Mouse (Mus musculus) midbrain, postnatal 0 days (tissue): ENCODE results near the gene Arl2bp. TPM values are rescaled to one million over a fixed set of nuclear protein-coding genes. Genes with fewer than 3 reads are reported as not detected.

Experiments
- ATAC-seq: fragments of 200-750 bp; cut with Nextera tagmentation; 2 replicates; pipeline ENCODE4 v1.8.0; 2017; ENCODE audit warnings: moderate number of reproducible peaks, mild to moderate bottlenecking, moderate TSS enrichment, moderate library complexity; ENCODE audit not compliant: low FRiP score
- DNase-seq: peaks from one replicate; pipeline ENCODE4 v3.0.0-alpha.2; 2015; ENCODE audit warnings: low spot score
- H3K27ac ChIP-seq: fragments of 300-500 bp; sonication (generic); 2 replicates; pipeline ENCODE4 v1.5.1; 2014; ENCODE audit warnings: low read depth, mild to moderate bottlenecking, low read length, mixed read lengths
- H3K27me3 ChIP-seq: fragments of 300-500 bp; sonication (generic); 2 replicates; pipeline ENCODE4 v1.6.1; 2014; ENCODE audit warnings: low read length, control low read depth, mixed read lengths; ENCODE audit not compliant: insufficient read depth
- H3K36me3 ChIP-seq: fragments of 300-500 bp; sonication (generic); 2 replicates; pipeline ENCODE4 v1.6.1; 2014; ENCODE audit warnings: low read length, control low read depth, mixed read lengths; ENCODE audit not compliant: insufficient read depth
- H3K4me1 ChIP-seq: fragments of 300-500 bp; sonication (generic); 2 replicates; pipeline ENCODE4 v1.6.1; 2014; ENCODE audit warnings: mild to moderate bottlenecking, control low read depth, antibody characterized with exemption, low read length, mixed read lengths; ENCODE audit not compliant: insufficient read depth
- H3K4me2 ChIP-seq: fragments of 300-500 bp; sonication (generic); 2 replicates; pipeline ENCODE4 v1.6.1; 2014; ENCODE audit warnings: low read depth, mild to moderate bottlenecking, low read length, mixed read lengths; ENCODE audit not compliant: poor library complexity, severe bottlenecking
- H3K4me3 ChIP-seq: fragments of 300-500 bp; sonication (generic); 2 replicates; pipeline ENCODE4 v1.5.1; 2014; ENCODE audit warnings: low read depth, mild to moderate bottlenecking, low read length, moderate library complexity
- H3K9ac ChIP-seq: fragments of 300-500 bp; sonication (generic); replicated peaks from 2 replicates; pipeline ENCODE4 v1.6.1; 2014; ENCODE audit warnings: mild to moderate bottlenecking, low read length, moderate library complexity, mixed read lengths; ENCODE audit not compliant: poor library complexity, severe bottlenecking
- H3K9me3 ChIP-seq: fragments of 300-500 bp; sonication (generic); 2 replicates; pipeline ENCODE4 v1.6.1; 2016; ENCODE audit warnings: low read length, control low read depth
- CTCF ChIP-seq: IDR thresholded peaks from 2 replicates; pipeline ENCODE4 v1.5.1; 2016; ENCODE audit warnings: antibody characterized with exemption, mild to moderate bottlenecking
- WGBS: fragments of 180-500 bp; shearing (Covaris S2); extraction: QIAGEN DNeasy Blood & Tissue Kit; methylation state at CpG from one replicate; pipeline ENCODE4 v1.1.7; 2014; 5-methylcytosine and 5-hydroxymethylcytosine counted together
- polyA plus RNA-seq: library from polyadenylated mRNA; unstranded; fragments of >200 nt; fragmentation: Nextera tagmentation; extraction: Ambion mirVana; gene quantifications from 2 replicates; pipeline ENCODE4 v1.2.1, GENCODE M21; 2015
- total RNA-seq: library from RNA; depleted of rRNA; stranded (reverse); fragments of >200 nt; gene quantifications from 2 replicates; pipeline ENCODE4 v1.2.3, GENCODE M21; 2014

The Arl2bp gene
- total and polyA plus RNA-seq, 2 experiments from 2014 or later = 187 to 246 TPM

DNA sequence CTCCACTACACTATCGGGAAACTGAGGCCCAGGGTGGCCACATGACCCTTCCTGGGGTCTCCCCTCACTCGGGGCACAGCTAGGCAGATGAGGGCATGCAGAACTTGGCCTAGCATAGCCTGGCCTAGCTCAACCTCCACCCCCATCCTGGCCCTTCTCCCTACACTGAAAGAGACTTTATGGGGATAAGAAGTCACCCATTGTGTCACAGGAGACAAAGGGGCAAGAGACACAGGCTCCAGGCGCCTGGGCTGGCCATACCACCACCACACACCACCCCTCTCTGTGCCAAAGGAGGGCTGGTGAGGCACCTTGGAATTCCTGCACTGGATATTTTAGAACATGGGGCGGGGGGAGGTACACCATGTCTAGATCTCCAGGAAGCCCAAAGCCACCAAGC lies 17.9 kb downstream of the Arl2bp start:
- no peaks in the 10 kb centered on the region for H3K9me3 ChIP-seq
- H3K4me2 ChIP-seq = no peak overlapping the region
- no peak overlapping the region for H3K27ac ChIP-seq
- WGBS = 66% methylated on average over 4 of the region's 4 CpGs
- H3K4me1 ChIP-seq = no peaks in the 10 kb centered on the region
- TF ChIP-seq CTCF = no peak
- H3K36me3 ChIP-seq = no peaks in the 10 kb centered on the region
- no peak overlapping the region for H3K9ac ChIP-seq
- ATAC-seq (no peak), DNase-seq (no peak)
- H3K27me3 ChIP-seq = no peaks in the 10 kb centered on the region
- H3K4me3 ChIP-seq = no peak overlapping the region

DNA sequence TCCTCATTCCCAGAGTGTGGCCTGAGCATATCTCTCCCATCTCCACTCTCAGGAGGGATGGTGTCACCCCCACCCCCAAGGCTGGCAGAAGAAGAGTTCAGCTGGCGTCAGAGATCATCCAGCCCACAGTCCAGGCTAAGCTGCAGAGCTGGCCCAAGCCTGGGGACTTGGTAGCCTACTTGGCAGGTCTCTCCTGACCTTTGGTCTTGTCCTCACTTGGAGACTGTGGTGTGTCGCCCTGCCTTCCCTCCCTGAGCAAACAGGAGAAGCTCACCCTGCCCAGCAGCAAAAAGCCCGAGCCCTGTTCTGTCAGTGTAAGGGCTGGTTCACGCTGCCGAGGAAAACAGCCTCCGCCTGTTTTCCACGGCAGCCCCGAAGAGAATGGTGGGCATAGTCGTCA lies 19.6 kb downstream of the Arl2bp start:
- Histone ChIP-seq H3K27ac (no peak overlapping the region), H3K4me3 (no peak overlapping the region), H3K9ac (no peak overlapping the region), H3K4me2 (no peak overlapping the region), H3K4me1 (no peaks in the 10 kb centered on the region), H3K36me3 (no peaks in the 10 kb centered on the region), H3K27me3 (no peaks in the 10 kb centered on the region), H3K9me3 (no peaks in the 10 kb centered on the region)
- WGBS = 74% methylated on average over 9 of the region's 9 CpGs
- no peak for TF ChIP-seq CTCF
- ATAC-seq = no peak
- DNase-seq = no peak

DNA sequence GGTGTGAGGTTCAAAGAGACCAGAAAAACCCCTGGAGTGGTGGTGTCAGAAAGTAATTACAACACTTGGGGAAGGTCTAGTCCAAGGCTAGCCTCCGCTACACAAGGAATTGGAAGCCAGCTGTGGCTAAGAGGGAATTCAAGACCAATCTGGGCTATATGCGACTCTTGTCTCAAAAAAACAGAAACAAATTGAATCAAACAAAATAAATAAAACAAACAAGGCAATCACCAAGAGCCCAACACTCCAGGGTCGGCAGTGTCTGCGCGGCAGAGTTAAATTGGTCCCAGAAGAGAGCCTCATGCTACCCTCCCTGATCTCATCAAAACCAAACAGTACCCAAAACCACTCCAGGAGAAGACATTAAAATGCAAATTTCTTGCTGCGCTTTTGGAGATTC lies 28.3 kb downstream of the Arl2bp start:
- peaks cover 36% of the 10 kb centered on the region for H3K27me3 ChIP-seq
- H3K9me3 ChIP-seq = no peaks in the 10 kb centered on the region
- H3K4me1 ChIP-seq = no peaks in the 10 kb centered on the region
- H3K36me3 ChIP-seq = no peaks in the 10 kb centered on the region
- H3K9ac ChIP-seq = no peak overlapping the region
- TF ChIP-seq CTCF = no peak
- ATAC-seq (no peak), DNase-seq (no peak)
- H3K4me3 ChIP-seq = no peak overlapping the region
- H3K4me2 ChIP-seq = peak overlapping the region; percentile 64
- 6% methylated on average over 6 of the region's 6 CpGs for WGBS
- no peak overlapping the region for H3K27ac ChIP-seq

DNA sequence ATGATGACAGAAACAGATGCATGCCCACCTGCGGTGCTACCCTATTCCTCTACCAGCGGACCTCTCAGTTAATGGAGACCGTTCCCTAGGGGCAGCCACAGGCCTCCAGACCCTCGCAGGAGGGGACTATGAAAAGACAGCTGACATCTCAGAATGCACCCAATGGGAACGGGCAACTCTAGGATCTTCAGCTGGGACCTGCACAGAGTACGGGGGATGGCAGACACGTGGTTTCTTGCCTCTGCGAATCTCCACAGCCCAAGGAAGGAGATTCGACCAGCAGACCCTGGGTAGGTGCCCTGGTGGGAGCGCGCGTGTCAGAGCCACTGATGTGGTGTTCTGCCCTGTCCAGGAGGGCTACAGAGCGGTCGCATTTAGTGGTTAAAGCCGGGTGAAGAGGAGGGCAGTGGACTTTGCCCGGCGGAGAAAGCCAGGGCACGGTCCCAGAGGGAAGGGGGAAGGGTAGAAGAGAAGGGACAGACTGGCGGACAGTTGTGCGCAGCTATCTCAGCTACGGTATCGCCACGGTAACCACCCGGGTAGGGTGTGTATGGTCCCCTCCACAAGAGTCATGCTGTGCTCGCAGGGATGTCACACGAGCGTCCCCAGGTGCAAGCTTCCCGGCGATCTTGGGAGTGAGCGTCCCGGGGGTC lies 29.1 kb downstream of the Arl2bp start:
- Histone ChIP-seq H3K4me3 (peak overlapping the region; percentile 45), H3K9me3 (no peaks in the 10 kb centered on the region), H3K4me1 (no peaks in the 10 kb centered on the region), H3K27ac (no peak overlapping the region), H3K9ac (peak overlapping the region; percentile 46), H3K4me2 (peak overlapping the region; percentile 64), H3K27me3 (peaks cover 36% of the 10 kb centered on the region), H3K36me3 (no peaks in the 10 kb centered on the region)
- no peak for TF ChIP-seq CTCF
- DNase-seq (no peak), ATAC-seq (peak; percentile 52)
- under 1% methylated on average over 30 of the region's 31 CpGs for WGBS

DNA sequence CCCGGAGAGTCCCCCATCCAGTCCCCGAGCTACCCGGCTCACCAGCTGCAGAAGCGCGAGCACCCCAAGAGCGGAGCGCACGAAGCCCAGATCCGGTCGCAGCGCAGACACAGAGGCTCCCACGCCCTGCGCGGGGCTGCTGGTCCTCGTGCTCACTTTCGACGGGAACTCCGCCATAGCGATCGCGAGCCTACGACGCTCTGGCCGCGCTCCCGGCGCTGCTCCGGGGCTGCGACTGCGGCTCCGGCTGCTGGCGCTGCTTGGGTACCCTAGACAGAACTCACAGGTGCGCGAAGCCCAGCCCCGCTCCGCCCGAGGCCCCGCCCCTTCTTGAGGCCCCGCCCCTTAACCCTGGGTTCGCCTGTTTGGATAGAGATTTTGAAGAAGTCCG lies 29.6 kb downstream of the Arl2bp start, which contains the start of gene Pllp:
Gene Pllp (minus strand): TSS at position 285 of the 391 bp plus-strand sequence.
- Histone ChIP-seq H3K9ac (peak within 1 kb of the TSS; percentile 46), H3K27me3 (peaks cover 36% of the 10 kb centered on the region), H3K4me1 (no peaks in the 10 kb centered on the region), H3K9me3 (no peaks in the 10 kb centered on the region), H3K4me2 (peak within 1 kb of the TSS; percentile 64), H3K4me3 (peak within 1 kb of the TSS; percentile 45), H3K27ac (no peak within 1 kb of the TSS), H3K36me3 (no peaks in the 10 kb centered on the region)
- peak; percentile 45 for DNase-seq
- TF ChIP-seq CTCF = no peak
- ATAC-seq = peak; percentile 65
- under 1% methylated on average over 41 of the region's 41 CpGs for WGBS

DNA sequence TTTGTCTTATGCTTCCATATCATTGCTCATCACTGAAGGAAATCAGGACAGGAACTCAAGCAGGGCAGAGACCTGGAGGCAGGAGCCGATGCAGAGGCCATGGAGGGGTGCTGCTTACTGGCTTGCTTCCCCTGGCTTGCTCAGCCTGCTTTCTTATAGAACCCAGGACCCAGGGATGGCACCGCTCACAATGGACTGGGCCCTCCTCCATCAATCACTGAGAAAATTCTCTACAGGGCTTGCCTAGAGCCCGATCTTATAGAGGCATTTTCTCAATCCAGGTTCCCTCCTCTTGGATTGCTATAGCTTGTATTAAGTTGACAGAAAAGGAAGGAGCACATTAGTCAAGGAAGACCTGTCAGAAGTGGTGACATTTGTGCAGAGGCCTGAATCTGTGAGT lies 30.2 kb downstream of the Arl2bp start:
- no peak overlapping the region for H3K27ac ChIP-seq

More for the DNA sequence above, 30.2 kb downstream of the Arl2bp start:
- H3K4me2 ChIP-seq = peak overlapping the region; percentile 64; the same call in 1 of the 2 replicates
- H3K9me3 ChIP-seq = no peaks in the 10 kb centered on the region
- DNase-seq (no peak), ATAC-seq (no peak)
- no peak for TF ChIP-seq CTCF
- no peak overlapping the region for H3K9ac ChIP-seq
- no peaks in the 10 kb centered on the region for H3K36me3 ChIP-seq
- WGBS = 62% methylated on average over 3 of the region's 3 CpGs
- peak overlapping the region; percentile 45 for H3K4me3 ChIP-seq
- no peaks in the 10 kb centered on the region for H3K4me1 ChIP-seq
- peaks cover 36% of the 10 kb centered on the region for H3K27me3 ChIP-seq
